Mouse (Mus musculus) neural tube, embryonic 11.5 days (tissue): ENCODE measurements at regions not wholly inside any gene's neighbourhood (a gene's known extent, or its start where the extent isn't known, plus 50 kb on each side); places are given as distances from the start of the nearest gene placed in this dataset.

ENCODE experiments used
- ATAC-seq: fragments of 200-750 bp; cut with Nextera tagmentation; 2 replicates; pipeline ENCODE4 v1.8.0; 2017; ENCODE audit warnings: moderate number of reproducible peaks, mild to moderate bottlenecking, moderate TSS enrichment, moderate library complexity; ENCODE audit not compliant: insufficient read depth, low FRiP score, low TSS enrichment
- DNase-seq: peaks from one replicate; pipeline ENCODE4 v3.0.0-alpha.2; 2015; ENCODE audit warnings: low spot score
- H3K27ac ChIP-seq: fragments of 300-500 bp; sonication (generic); 2 replicates; pipeline ENCODE4 v1.5.1; 2014; ENCODE audit warnings: low read depth, mild to moderate bottlenecking, low read length
- H3K27me3 ChIP-seq: fragments of 300-500 bp; sonication (generic); 2 replicates; pipeline ENCODE4 v1.6.1; 2014; ENCODE audit warnings: mild to moderate bottlenecking, low read length, mixed read lengths; ENCODE audit not compliant: control insufficient read depth, insufficient read depth
- H3K36me3 ChIP-seq: fragments of 300-500 bp; sonication (generic); 2 replicates; pipeline ENCODE4 v1.6.1; 2014; ENCODE audit warnings: mild to moderate bottlenecking, low read length, moderate library complexity, mixed read lengths; ENCODE audit not compliant: control insufficient read depth, insufficient read depth
- H3K4me1 ChIP-seq: fragments of 300-500 bp; sonication (generic); 2 replicates; pipeline ENCODE4 v1.6.1; 2014; ENCODE audit warnings: low read length, mixed read lengths; ENCODE audit not compliant: control insufficient read depth, insufficient read depth
- H3K4me2 ChIP-seq: fragments of 300-500 bp; sonication (generic); 2 replicates; pipeline ENCODE4 v1.6.1; 2014; ENCODE audit warnings: low read depth, mild to moderate bottlenecking, moderate library complexity
- H3K4me3 ChIP-seq: fragments of 300-500 bp; sonication (generic); 2 replicates; pipeline ENCODE4 v1.5.1; 2014; ENCODE audit warnings: low read depth, low read length
- H3K9ac ChIP-seq: fragments of 300-500 bp; sonication (generic); 2 replicates; pipeline ENCODE4 v1.6.1; 2014; ENCODE audit warnings: mild to moderate bottlenecking, low read length
- H3K9me3 ChIP-seq: fragments of 300-500 bp; sonication (generic); 2 replicates; pipeline ENCODE4 v1.6.1; 2016; ENCODE audit warnings: low read length; ENCODE audit not compliant: control insufficient read depth
- WGBS: fragments of 180-500 bp; shearing (Covaris S2); extraction: QIAGEN DNeasy Blood & Tissue Kit; methylation state at CpG from one replicate; pipeline ENCODE4 v1.1.7; 2014; 5-methylcytosine and 5-hydroxymethylcytosine counted together

DNA sequence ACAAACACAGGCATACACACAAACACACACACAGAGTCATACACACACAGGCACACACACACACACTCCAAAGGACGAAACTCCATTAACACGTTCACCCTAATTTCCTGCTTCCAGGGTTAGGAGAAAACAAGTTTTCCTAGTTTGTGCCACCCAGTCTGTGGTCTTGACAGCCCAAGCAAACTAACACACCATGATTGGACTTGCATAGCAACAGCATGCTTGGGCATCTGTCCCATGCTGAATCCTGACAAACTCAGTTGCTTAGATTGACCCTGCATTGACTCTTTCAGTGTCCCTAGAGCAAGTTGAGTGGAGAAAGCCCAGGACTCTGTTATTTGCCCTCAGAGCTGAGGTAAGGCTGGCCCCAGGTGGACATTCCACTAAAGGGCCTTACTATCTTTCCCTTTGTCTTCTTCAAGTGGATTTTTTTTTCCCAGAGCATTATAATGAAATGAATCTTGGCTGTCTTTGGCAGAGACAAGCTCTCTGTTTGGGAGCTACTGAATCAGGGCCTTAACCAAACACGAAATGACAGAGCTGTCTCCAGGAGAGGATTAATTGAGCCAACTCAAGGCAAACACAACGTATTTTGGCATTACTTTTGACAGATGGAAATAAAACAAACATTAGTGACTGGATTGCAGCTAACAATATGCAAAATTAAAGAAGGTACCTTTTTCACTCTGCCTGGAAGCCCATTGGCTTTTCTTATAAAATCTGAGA, 581.1 kb upstream of the Cdh5 start:
- Histone ChIP-seq H3K4me3 (no peak overlapping the region), H3K9me3 (no peaks in the 10 kb centered on the region), H3K9ac (no peak overlapping the region), H3K36me3 (no peaks in the 10 kb centered on the region), H3K27ac (no peak overlapping the region), H3K4me2 (no peak overlapping the region), H3K27me3 (no peaks in the 10 kb centered on the region), H3K4me1 (no peaks in the 10 kb centered on the region)
- DNase-seq (no peak), ATAC-seq (no peak)
- WGBS, result 73% methylated on average over 4 of the region's 4 CpGs

DNA sequence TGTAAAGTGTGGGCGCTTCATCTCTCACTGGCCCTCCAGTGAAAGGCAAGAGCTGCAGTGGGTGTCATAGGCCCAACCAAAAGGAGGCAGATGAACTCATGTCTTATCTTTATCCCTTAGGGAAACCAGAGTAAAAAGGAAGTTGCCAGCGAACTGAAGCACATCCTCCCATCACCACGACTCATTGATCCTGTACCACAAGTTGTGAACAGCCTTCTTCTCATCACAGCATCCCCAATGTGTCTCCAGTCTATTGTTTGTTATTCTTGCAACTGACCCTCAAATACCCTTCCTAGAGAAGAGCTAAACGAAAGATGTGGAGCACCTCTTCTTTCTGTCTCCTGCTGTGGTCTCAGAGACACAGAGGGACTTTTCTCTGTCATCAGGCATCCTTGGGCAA, 570.5 kb upstream of the Cdh5 start:
- Histone ChIP-seq H3K36me3 (no peaks in the 10 kb centered on the region), H3K9ac (no peak overlapping the region), H3K27ac (no peak overlapping the region), H3K4me2 (no peak overlapping the region), H3K27me3 (no peaks in the 10 kb centered on the region), H3K4me3 (no peak overlapping the region), H3K9me3 (no peaks in the 10 kb centered on the region), H3K4me1 (no peaks in the 10 kb centered on the region)
- 73% methylated on average over 4 of the region's 4 CpGs for WGBS
- DNase-seq (no peak), ATAC-seq (no peak)

DNA sequence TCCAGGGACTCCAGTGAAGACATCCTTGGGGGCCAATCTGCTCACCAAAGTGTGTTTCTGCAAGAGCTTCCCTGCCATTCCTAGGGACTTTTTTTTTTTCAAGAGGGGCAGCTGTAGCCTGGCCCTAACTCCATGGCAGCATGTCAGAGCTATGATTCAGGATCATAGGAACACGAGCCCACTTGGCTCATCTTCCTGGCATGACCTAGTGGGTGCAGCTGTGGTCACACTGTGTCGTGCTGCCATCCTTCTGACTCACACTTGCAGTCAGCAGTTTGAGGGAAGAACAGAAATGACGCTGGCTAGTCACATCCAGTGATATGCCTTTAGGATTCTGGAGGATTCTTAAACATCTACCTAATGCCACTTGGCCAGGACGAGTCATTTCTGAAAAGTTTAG, 566.5 kb upstream of the Cdh5 start:
- no peak for ATAC-seq
- H3K36me3 ChIP-seq, result no peaks in the 10 kb centered on the region
- WGBS, result 87% methylated on average over 4 of the region's 4 CpGs

DNA sequence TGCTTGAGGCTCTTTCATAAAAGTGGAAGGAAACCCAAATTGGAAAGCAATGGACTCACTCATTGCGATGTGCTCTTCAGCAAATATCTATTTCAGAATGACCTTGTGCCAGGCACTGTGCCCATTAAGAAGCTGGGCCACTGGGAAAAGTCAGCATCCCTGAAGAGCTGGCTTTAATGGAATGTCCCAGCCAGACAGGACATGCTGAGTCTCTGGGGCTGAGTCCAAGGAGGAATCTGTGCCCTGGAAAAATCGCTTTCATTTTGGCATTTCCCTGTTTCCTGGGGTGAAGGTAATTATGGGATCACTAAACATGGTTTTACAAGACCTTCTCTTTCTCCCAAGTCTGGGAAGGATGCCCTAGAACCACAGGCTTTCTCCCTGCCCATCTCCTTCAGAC, 564.6 kb upstream of the Cdh5 start:
- Histone ChIP-seq H3K4me2 (no peak overlapping the region), H3K4me3 (no peak overlapping the region), H3K36me3 (no peaks in the 10 kb centered on the region), H3K9me3 (no peaks in the 10 kb centered on the region), H3K4me1 (no peaks in the 10 kb centered on the region), H3K27me3 (no peaks in the 10 kb centered on the region), H3K9ac (no peak overlapping the region), H3K27ac (no peak overlapping the region)
- DNase-seq, result no peak
- WGBS, result 74% methylated on average over 2 of the region's 2 CpGs
- ATAC-seq, result no peak

More for the DNA sequence above, 566.5 kb upstream of the Cdh5 start:
- Histone ChIP-seq H3K27ac (no peak overlapping the region), H3K4me3 (no peak overlapping the region), H3K9ac (no peak overlapping the region), H3K4me1 (no peaks in the 10 kb centered on the region), H3K4me2 (no peak overlapping the region), H3K9me3 (no peaks in the 10 kb centered on the region), H3K27me3 (no peaks in the 10 kb centered on the region)
- no peak for DNase-seq

DNA sequence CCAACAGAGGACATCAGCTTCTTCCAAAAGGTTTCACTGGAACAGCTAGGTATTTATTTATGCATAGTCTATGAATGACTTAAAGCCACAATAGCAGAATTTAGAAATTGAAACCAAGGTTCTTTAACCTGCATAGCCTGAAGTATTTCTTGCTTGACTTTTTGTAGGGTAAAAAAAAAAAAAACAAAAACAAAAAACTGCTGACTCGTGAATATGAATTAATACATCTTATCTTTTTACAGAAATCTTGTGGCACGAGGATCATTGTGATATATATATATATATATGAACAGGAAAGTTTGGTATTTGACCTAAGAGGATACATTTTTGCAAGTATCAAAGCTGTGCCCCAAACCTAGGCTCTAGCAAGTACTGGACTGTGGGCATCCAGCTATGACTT, 559.5 kb upstream of the Cdh5 start:
- DNase-seq, result no peak
- H3K27me3 ChIP-seq, result no peaks in the 10 kb centered on the region
- no peak overlapping the region for H3K9ac ChIP-seq
- no peak for ATAC-seq
- H3K4me1 ChIP-seq, result no peaks in the 10 kb centered on the region
- 76% methylated on average over 2 of the region's 2 CpGs for WGBS
- H3K27ac ChIP-seq, result no peak overlapping the region
- no peaks in the 10 kb centered on the region for H3K9me3 ChIP-seq
- no peak overlapping the region for H3K4me3 ChIP-seq
- no peak overlapping the region for H3K4me2 ChIP-seq
- no peaks in the 10 kb centered on the region for H3K36me3 ChIP-seq

DNA sequence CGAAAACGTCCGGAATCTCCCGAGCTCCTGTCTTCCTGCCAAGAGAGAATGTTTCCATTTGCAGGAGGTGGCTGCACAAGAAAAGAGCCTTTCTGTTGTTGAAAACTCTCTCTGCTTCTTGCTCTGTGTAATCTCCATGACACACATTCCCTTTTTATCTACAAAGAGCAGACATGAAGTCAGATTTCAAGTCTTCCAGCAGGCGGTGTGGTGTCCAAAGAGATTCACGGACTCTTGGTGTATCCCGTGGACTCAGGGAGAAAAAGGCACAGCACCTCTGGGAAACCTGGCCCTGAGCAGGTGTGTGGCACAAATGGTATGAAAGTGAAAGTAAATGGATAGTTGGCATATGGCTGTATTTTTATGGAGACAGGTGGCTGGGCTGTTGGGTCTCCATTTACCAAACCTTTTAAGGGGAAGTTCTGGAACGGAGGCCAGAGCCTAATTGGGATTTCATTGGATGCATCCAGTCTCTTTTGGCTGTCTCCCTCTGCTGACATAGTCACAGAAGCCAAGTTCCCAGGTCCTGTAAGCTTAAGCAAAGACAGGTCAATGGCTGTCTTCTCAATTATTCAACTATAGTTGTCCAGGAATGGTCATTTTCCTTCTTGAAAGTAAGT, 549.4 kb upstream of the Cdh5 start:
- Histone ChIP-seq H3K9ac (no peak overlapping the region), H3K4me2 (no peak overlapping the region), H3K36me3 (no peaks in the 10 kb centered on the region), H3K9me3 (no peaks in the 10 kb centered on the region), H3K27ac (no peak overlapping the region), H3K4me1 (no peaks in the 10 kb centered on the region), H3K27me3 (no peaks in the 10 kb centered on the region), H3K4me3 (no peak overlapping the region)
- no peak for ATAC-seq
- no peak for DNase-seq
- WGBS, result 95% methylated on average over 8 of the region's 8 CpGs

DNA sequence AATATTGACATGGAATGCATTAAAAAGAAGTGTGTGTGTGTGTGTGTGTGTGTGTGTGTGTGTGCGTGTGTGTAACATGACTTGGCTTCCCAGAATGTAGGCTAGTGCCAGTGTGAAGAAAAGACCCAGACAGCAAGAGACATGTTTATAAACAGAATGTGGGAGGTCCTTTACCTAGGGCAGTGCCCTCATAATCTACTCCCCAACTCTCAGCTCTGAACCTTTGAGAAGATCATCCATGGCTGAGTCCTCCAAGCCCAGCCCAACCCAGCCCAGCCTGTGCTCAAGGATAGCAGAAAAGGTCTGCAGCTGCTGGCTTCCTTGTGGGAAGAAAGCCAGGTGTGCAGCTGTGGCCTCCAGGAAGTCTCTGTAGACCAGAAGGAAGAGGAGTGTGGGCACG, 539.8 kb upstream of the Cdh5 start:
- H3K4me3 ChIP-seq, result no peak overlapping the region
- no peak overlapping the region for H3K9ac ChIP-seq
- ATAC-seq (no peak), DNase-seq (no peak)
- H3K9me3 ChIP-seq, result no peaks in the 10 kb centered on the region
- H3K27me3 ChIP-seq, result no peaks in the 10 kb centered on the region
- no peak overlapping the region for H3K4me2 ChIP-seq
- H3K4me1 ChIP-seq, result no peaks in the 10 kb centered on the region
- 85% methylated on average over 2 of the region's 2 CpGs for WGBS
- no peak overlapping the region for H3K27ac ChIP-seq
- H3K36me3 ChIP-seq, result no peaks in the 10 kb centered on the region

DNA sequence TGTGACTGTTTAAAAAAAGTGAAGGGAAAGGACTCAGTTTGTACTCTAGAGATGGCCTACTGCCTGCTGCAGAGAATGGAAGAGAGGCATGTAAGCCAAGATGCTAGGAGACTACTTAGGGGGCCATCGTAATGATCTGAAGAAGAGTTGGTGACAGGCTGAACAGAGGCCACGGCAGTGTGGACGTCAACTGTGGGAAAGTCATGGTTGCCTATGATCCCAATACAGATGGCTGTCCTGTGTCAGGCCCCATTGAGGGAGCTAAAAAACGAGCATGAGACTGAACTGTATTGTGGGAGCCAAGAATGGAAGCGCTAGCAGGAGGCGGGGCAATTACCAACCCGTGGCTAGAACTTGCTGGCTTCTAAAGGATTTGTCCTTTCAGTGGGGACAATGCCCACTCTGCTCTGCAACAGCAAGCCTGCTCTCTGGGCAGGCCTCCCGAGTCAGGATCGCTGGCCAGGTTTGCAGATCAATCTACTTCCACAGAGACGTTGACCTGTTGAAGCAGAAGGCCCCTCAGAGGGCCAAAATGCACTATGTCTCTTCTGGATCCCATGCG, 530.5 kb upstream of the Cdh5 start:
- DNase-seq (no peak), ATAC-seq (no peak)
- H3K27ac ChIP-seq, result no peak overlapping the region
- H3K4me3 ChIP-seq, result no peak overlapping the region
- no peak overlapping the region for H3K4me2 ChIP-seq
- WGBS, result 68% methylated on average over 11 of the region's 11 CpGs
- no peaks in the 10 kb centered on the region for H3K36me3 ChIP-seq
- no peak overlapping the region for H3K9ac ChIP-seq
- no peaks in the 10 kb centered on the region for H3K27me3 ChIP-seq
- H3K9me3 ChIP-seq, result no peaks in the 10 kb centered on the region
- H3K4me1 ChIP-seq, result no peaks in the 10 kb centered on the region

DNA sequence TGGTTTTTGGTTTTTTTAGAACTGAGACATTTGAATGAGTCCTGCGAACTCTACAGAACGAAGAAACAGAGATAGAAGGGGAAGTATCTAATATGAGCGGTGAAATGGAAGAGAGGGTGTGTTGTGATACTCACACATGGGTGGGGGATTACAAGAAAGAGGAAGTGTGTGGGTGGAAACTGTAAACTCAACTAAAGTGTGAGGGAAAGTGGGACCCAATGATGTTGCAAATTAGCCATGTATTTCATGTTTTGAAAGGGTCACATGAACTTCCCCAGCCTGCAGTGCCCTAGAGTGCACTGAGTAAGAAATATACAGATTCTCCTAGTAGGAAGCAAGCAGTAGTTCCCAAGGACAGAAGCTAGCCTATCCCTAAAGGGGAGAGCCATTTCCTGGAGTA, 524.3 kb upstream of the Cdh5 start:
- no peak for ATAC-seq
- WGBS, result 96% methylated on average over 3 of the region's 3 CpGs
- H3K4me1 ChIP-seq, result no peaks in the 10 kb centered on the region
- DNase-seq, result no peak
- no peak overlapping the region for H3K9ac ChIP-seq
- H3K27ac ChIP-seq, result no peak overlapping the region
- H3K4me3 ChIP-seq, result no peak overlapping the region
- H3K27me3 ChIP-seq, result no peaks in the 10 kb centered on the region
- no peaks in the 10 kb centered on the region for H3K9me3 ChIP-seq
- H3K4me2 ChIP-seq, result no peak overlapping the region
- no peaks in the 10 kb centered on the region for H3K36me3 ChIP-seq
